Mouse (Mus musculus) liver, postnatal 0 days (tissue): ENCODE results near the gene Zc3h7b.

Experiments used
- CTCF ChIP-seq: sonication (generic); IDR thresholded peaks from 2 replicates; pipeline ENCODE4 v1.5.1; 2016; ENCODE audit warnings: antibody characterized with exemption, low read depth
- EP300 ChIP-seq: IDR thresholded peaks from 2 replicates; pipeline ENCODE4 v1.6.1; 2016; ENCODE audit warnings: antibody characterized with exemption, low read depth, mild to moderate bottlenecking

- TF ChIP-seq CTCF: peak; percentile 53
- TF ChIP-seq EP300: peak; percentile 56; the same call in 1 of the 2 replicates
These were observed 57.4 kb downstream of the Zc3h7b start, which contains the start of gene Tef for GRCm38 (mm10) chr15:81802001-81802890.
